Mouse (Mus musculus): ENCODE measurements around the gene 2210408I21Rik.

2210408I21Rik gene

GRCm38 (mm10) chr13:77275172-77275747 is 139.9 kb downstream of the 2210408I21Rik start:
- DNase-seq (ENCODE audit: low spot score in 2 of 2), result peak in 1 of 2 experiments; percentile 20

- no peak for DNase-seq (ENCODE audit: low spot score in 2 of 2)
These were observed 143.5 kb downstream of the 2210408I21Rik start for GRCm38 (mm10) chr13:77278659-77279413.

GRCm38 (mm10) chr13:77295519-77295918 is 160.2 kb downstream of the 2210408I21Rik start:
- DNase-seq (ENCODE audit: low spot score in 2 of 2), result peak in 1 of 2 experiments; percentile 37

GRCm38 (mm10) chr13:77324101-77324500 is 188.8 kb downstream of the 2210408I21Rik start:
- no peak for DNase-seq (ENCODE audit: low spot score in 2 of 2)

GRCm38 (mm10) chr13:77326174-77326959 is 191.0 kb downstream of the 2210408I21Rik start:
- DNase-seq (ENCODE audit: low spot score in 2 of 2), result no peak

- DNase-seq (ENCODE audit: low spot score in 2 of 2), result no peak
These were observed 206.8 kb downstream of the 2210408I21Rik start for GRCm38 (mm10) chr13:77342097-77342496.

- no peak for DNase-seq (ENCODE audit: low spot score in 2 of 2)
These were observed 250.2 kb downstream of the 2210408I21Rik start for GRCm38 (mm10) chr13:77385448-77385970.

GRCm38 (mm10) chr13:77386001-77386400 is 250.7 kb downstream of the 2210408I21Rik start:
- no peak for DNase-seq (ENCODE audit: low spot score in 2 of 2)

- no peak for DNase-seq (ENCODE audit: low spot score in 2 of 2)
These were observed 252.8 kb downstream of the 2210408I21Rik start for GRCm38 (mm10) chr13:77388148-77388547.

- no peak for DNase-seq (ENCODE audit: low spot score in 2 of 2)
These were observed 253.9 kb downstream of the 2210408I21Rik start for GRCm38 (mm10) chr13:77389209-77389608.

- DNase-seq (ENCODE audit: low spot score in 2 of 2), result no peak
These were observed 261.0 kb downstream of the 2210408I21Rik start for GRCm38 (mm10) chr13:77396374-77396773.

- no peak for DNase-seq (ENCODE audit: low spot score in 2 of 2)
These were observed 261.6 kb downstream of the 2210408I21Rik start for GRCm38 (mm10) chr13:77396981-77397380.

- DNase-seq (ENCODE audit: low spot score in 2 of 2), result no peak
These were observed 262.3 kb downstream of the 2210408I21Rik start for GRCm38 (mm10) chr13:77397646-77398045.

GRCm38 (mm10) chr13:77398477-77398876 is 263.1 kb downstream of the 2210408I21Rik start:
- no peak for DNase-seq (ENCODE audit: low spot score in 2 of 2)

- DNase-seq (ENCODE audit: low spot score in 2 of 2), result no peak
These were observed 265.4 kb downstream of the 2210408I21Rik start for GRCm38 (mm10) chr13:77400762-77401161.

GRCm38 (mm10) chr13:77408530-77408929 is 273.2 kb downstream of the 2210408I21Rik start:
- no peak for DNase-seq (ENCODE audit: low spot score in 2 of 2)

- no peak for DNase-seq (ENCODE audit: low spot score in 2 of 2)
These were observed 274.5 kb downstream of the 2210408I21Rik start for GRCm38 (mm10) chr13:77409804-77410203.

GRCm38 (mm10) chr13:77412829-77413228 is 277.5 kb downstream of the 2210408I21Rik start:
- DNase-seq (ENCODE audit: low spot score in 2 of 2), result no peak

GRCm38 (mm10) chr13:77450007-77450567 is 314.7 kb downstream of the 2210408I21Rik start:
- DNase-seq (ENCODE audit: low spot score in 2 of 2), result no peak

GRCm38 (mm10) chr13:77470093-77470621 is 334.8 kb downstream of the 2210408I21Rik start:
- DNase-seq (ENCODE audit: low spot score in 2 of 2), result no peak

- DNase-seq (ENCODE audit: low spot score in 2 of 2), result no peak
These were observed 341.1 kb downstream of the 2210408I21Rik start for GRCm38 (mm10) chr13:77476420-77476819.
